Mouse (Mus musculus): ENCODE data around the gene Olfr1141. TPM values are rescaled to one million over a fixed set of nuclear protein-coding genes. Genes with fewer than 3 reads are reported as not detected.

The Olfr1141 gene
- polyA plus RNA-seq (2012; rRNA removed): not detected in 2 replicates

DNA sequence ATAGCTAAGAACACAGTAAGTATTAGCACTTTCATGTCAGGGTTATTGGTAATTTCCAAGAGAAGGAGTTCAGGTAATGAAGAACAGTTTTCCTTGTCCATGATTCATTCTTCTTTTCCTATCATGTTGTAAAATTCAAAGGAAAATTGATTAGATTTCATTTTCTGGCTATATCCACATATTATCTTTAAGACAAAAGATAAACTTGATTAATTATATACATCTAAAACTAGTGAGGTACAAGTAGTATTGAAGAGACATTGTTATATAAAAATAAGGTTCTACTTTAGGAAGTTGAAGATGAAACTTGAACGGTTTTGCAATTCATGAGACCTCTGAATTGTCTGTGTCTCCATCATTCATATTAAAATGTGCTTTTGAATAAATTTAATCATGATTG lies at the start of gene Olfr1141:
TSS of gene Olfr1141 (minus strand) at position 101 of the 400 bp plus-strand sequence.

GRCm38 (mm10) chr2:87800292-87800691 lies 46.5 kb upstream of the Olfr1141 start, which contains the start of gene Olfr1143:
TSS of gene Olfr1143 (plus strand) at chr2:87800592.

DNA sequence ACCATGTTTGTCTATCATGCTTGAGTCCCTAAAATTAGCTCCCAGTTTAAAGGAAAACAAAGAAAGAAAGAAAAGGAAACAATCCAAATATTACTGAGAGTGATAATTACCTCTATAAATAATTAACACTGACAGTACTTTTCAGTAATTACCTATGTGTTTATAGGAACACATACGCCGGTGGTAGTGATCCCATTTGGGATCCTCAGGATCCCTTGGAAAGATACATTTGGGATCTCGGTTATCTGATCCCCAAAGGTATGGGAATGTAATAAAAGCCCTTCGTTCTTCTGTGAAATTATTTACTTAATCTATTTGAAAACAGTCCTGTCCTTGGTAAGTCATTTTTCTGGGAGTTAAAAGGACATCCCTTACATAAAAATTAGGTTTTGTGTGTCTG lies 25.4 kb upstream of the Olfr1141 start, which contains the start of gene Olfr152:
TSS of gene Olfr152 (plus strand) at position 301 of the 400 bp plus-strand sequence.

GRCm38 (mm10) chr2:87743452-87743851 lies 10.3 kb downstream of the Olfr1141 start, which contains the start of gene Olfr1140:
TSS of gene Olfr1140 (plus strand) at chr2:87743752.

GRCm38 (mm10) chr2:87739878-87740277 lies 13.9 kb downstream of the Olfr1141 start, which contains the start of gene Olfr1138:
TSS of gene Olfr1138 (minus strand) at chr2:87739978.

DNA sequence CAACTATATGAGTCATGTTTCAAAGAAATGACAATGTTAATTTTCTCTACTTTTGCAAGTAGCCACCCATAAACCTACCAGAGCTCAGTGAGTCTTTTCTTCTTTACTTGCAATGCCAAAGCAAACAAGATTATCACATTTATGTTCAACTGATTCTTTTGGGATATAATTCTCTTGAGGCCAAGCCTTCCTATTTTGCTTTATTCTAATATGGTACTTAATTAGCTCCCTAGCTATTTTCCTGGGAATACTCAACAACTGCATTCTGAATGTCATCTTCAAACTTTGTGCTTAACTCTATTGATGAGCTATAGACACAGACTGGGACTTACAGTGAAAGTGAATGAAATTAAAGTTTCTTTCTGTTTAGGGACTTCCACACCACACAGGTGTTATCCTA lies 40.7 kb downstream of the Olfr1141 start, which contains the start of gene Olfr1137:
TSS of gene Olfr1137 (minus strand) at position 101 of the 400 bp plus-strand sequence.

Other genes starting within 250 kb of the Olfr1141 start
- gene Pramel6, start 247.4 kb downstream of the Olfr1141 start, polyA plus RNA-seq (2012; rRNA removed): not detected in 2 replicates
- not detected in 2 replicates for gene Olfr153, start 222.2 kb downstream of the Olfr1141 start, polyA plus RNA-seq (2012; rRNA removed)
- not detected in 2 replicates for gene Olfr1128, start 208.4 kb downstream of the Olfr1141 start, polyA plus RNA-seq (2012; rRNA removed)
- not detected in 2 replicates for gene Olfr1129, start 180.1 kb downstream of the Olfr1141 start, polyA plus RNA-seq (2012; rRNA removed)
- not detected in 2 replicates for gene Olfr1130, start 147.8 kb downstream of the Olfr1141 start, polyA plus RNA-seq (2012; rRNA removed)
- gene Olfr1131, start 126.9 kb downstream of the Olfr1141 start, polyA plus RNA-seq (2012; rRNA removed): not detected in 2 replicates
- gene Olfr1132, start 116.5 kb downstream of the Olfr1141 start, polyA plus RNA-seq (2012; rRNA removed): not detected in 2 replicates
- not detected in 2 replicates for gene Olfr1133, start 106.6 kb downstream of the Olfr1141 start, polyA plus RNA-seq (2012; rRNA removed)
- gene Olfr1134, start 95.5 kb downstream of the Olfr1141 start, polyA plus RNA-seq (2012; rRNA removed): not detected in 2 replicates
- gene Olfr1135, start 80.3 kb downstream of the Olfr1141 start, polyA plus RNA-seq (2012; rRNA removed): not detected in 2 replicates
- not detected in 2 replicates for gene Olfr1136, start 60.0 kb downstream of the Olfr1141 start, polyA plus RNA-seq (2012; rRNA removed)
- not detected in 2 replicates for gene Olfr1137, start 40.8 kb downstream of the Olfr1141 start, polyA plus RNA-seq (2012; rRNA removed)
- not detected in 2 replicates for gene Olfr1138, start 14.0 kb downstream of the Olfr1141 start, polyA plus RNA-seq (2012; rRNA removed)
- not detected in 2 replicates for gene Olfr1140, start 10.2 kb downstream of the Olfr1141 start, polyA plus RNA-seq (2012; rRNA removed)
- not detected in 2 replicates for gene Olfr152, start 25.5 kb upstream of the Olfr1141 start, polyA plus RNA-seq (2012; rRNA removed)
- gene Olfr1143, start 46.6 kb upstream of the Olfr1141 start, polyA plus RNA-seq (2012; rRNA removed): not detected in 2 replicates
- gene Olfr1145, start 55.8 kb upstream of the Olfr1141 start, polyA plus RNA-seq (2012; rRNA removed): not detected in 2 replicates
- gene Olfr1148, start 76.5 kb upstream of the Olfr1141 start, polyA plus RNA-seq (2012; rRNA removed): not detected in 2 replicates
- not detected in 2 replicates for gene Olfr1150-ps1, start 90.0 kb upstream of the Olfr1141 start, polyA plus RNA-seq (2012; rRNA removed)
- not detected in 2 replicates for gene Olfr1151, start 101.9 kb upstream of the Olfr1141 start, polyA plus RNA-seq (2012; rRNA removed)
- not detected in 2 replicates for gene Olfr1152, start 112.5 kb upstream of the Olfr1141 start, polyA plus RNA-seq (2012; rRNA removed)
- not detected in 2 replicates for gene Olfr1153, start 141.0 kb upstream of the Olfr1141 start, polyA plus RNA-seq (2012; rRNA removed)
- gene Olfr1154, start 151.2 kb upstream of the Olfr1141 start, polyA plus RNA-seq (2012; rRNA removed): not detected in 2 replicates
- gene Olfr1155, start 191.1 kb upstream of the Olfr1141 start, polyA plus RNA-seq (2012; rRNA removed): not detected in 2 replicates
- not detected in 2 replicates for gene Olfr1156, start 199.1 kb upstream of the Olfr1141 start, polyA plus RNA-seq (2012; rRNA removed)
- gene Olfr1157, start 214.3 kb upstream of the Olfr1141 start, polyA plus RNA-seq (2012; rRNA removed): not detected in 2 replicates
- gene Olfr74, start 220.7 kb upstream of the Olfr1141 start, polyA plus RNA-seq (2012; rRNA removed): not detected in 2 replicates
- not detected in 2 replicates for gene Olfr1158, start 236.1 kb upstream of the Olfr1141 start, polyA plus RNA-seq (2012; rRNA removed)

Data from colon, adult 2 months (tissue).